Mouse (Mus musculus) lung, embryonic 14.5 days (tissue): ENCODE data around the gene Rab13. TPM values are rescaled to one million over a fixed set of nuclear protein-coding genes. Genes with fewer than 3 reads are reported as not detected.

Experiments used
- ATAC-seq: fragments of 200-750 bp; cut with Nextera tagmentation; 2 replicates; pipeline ENCODE4 v1.8.0; 2017; ENCODE audit warnings: mild to moderate bottlenecking, moderate TSS enrichment, moderate library complexity; ENCODE audit not compliant: insufficient read depth
- DNase-seq: peaks from one replicate; pipeline ENCODE4 v3.0.0-alpha.2; 2015
- H3K27ac ChIP-seq: fragments of 300-500 bp; sonication (generic); 2 replicates; pipeline ENCODE4 v1.5.1; 2014; ENCODE audit warnings: low read depth, mild to moderate bottlenecking, moderate library complexity
- H3K27me3 ChIP-seq: fragments of 300-500 bp; sonication (generic); 2 replicates; pipeline ENCODE4 v1.6.1; 2014; ENCODE audit warnings: low read length, control low read depth; ENCODE audit not compliant: insufficient read depth
- H3K36me3 ChIP-seq: fragments of 300-500 bp; sonication (generic); 2 replicates; pipeline ENCODE4 v1.6.1; 2014; ENCODE audit warnings: control low read depth; ENCODE audit not compliant: insufficient read depth
- H3K4me1 ChIP-seq: fragments of 300-500 bp; sonication (generic); 2 replicates; pipeline ENCODE4 v1.6.1; 2014; ENCODE audit warnings: antibody characterized with exemption, control low read depth; ENCODE audit not compliant: insufficient read depth
- H3K4me2 ChIP-seq: fragments of 300-500 bp; sonication (generic); 2 replicates; pipeline ENCODE4 v1.6.1; 2014; ENCODE audit warnings: mild to moderate bottlenecking
- H3K4me3 ChIP-seq: fragments of 300-500 bp; sonication (generic); 2 replicates; pipeline ENCODE4 v1.5.1; 2014; ENCODE audit warnings: low read depth, low read length
- H3K9ac ChIP-seq: fragments of 300-500 bp; sonication (generic); 2 replicates; pipeline ENCODE4 v1.6.1; 2014
- H3K9me3 ChIP-seq: fragments of 300-500 bp; sonication (generic); 2 replicates; pipeline ENCODE4 v1.6.1; 2016; ENCODE audit warnings: low read depth, low read length, control low read depth
- CTCF ChIP-seq: IDR thresholded peaks from 2 replicates; pipeline ENCODE4 v1.5.1; 2016; ENCODE audit warnings: antibody characterized with exemption, low read depth
- WGBS: fragments of 180-500 bp; shearing (Covaris S2); extraction: QIAGEN DNeasy Blood & Tissue Kit; methylation state at CpG from one replicate; pipeline ENCODE4 v1.1.7; 2014; 5-methylcytosine and 5-hydroxymethylcytosine counted together
- polyA plus RNA-seq: library from polyadenylated mRNA; unstranded; fragments of >200 nt; fragmentation: Nextera tagmentation; extraction: Ambion mirVana; gene quantifications from 2 replicates; pipeline ENCODE4 v1.2.1, GENCODE M21; 2014

Rab13 gene
- polyA plus RNA-seq, 1 experiment from 2014 or later: 19.3 TPM

- Histone ChIP-seq H3K4me1 (peaks cover 18% of the 10 kb centered on the region), H3K9ac (peak overlapping the region; percentile 50), H3K36me3 (peaks cover 37% of the 10 kb centered on the region), H3K27me3 (no peaks in the 10 kb centered on the region), H3K4me2 (peak overlapping the region; percentile 98), H3K9me3 (no peaks in the 10 kb centered on the region), H3K4me3 (peak overlapping the region; percentile 71), H3K27ac (peak overlapping the region; percentile 90; the same call in 1 of the 2 replicates)
- ATAC-seq: peak; percentile 66; the same call in 1 of the 2 replicates
- DNase-seq: peak; percentile 40
- WGBS: 9% methylated on average over 12 of the region's 12 CpGs
- no peak for TF ChIP-seq CTCF
These were observed 625 bp downstream of the Rab13 start for GRCm38 (mm10) chr3:90213956-90214684.

- 21% methylated on average over 1 of the region's 1 CpGs for WGBS
- Histone ChIP-seq H3K27ac (no peak overlapping the region), H3K27me3 (no peaks in the 10 kb centered on the region), H3K9ac (no peak overlapping the region), H3K4me3 (no peak overlapping the region), H3K36me3 (peaks cover 19% of the 10 kb centered on the region), H3K9me3 (no peaks in the 10 kb centered on the region), H3K4me2 (no peak overlapping the region), H3K4me1 (peaks cover 18% of the 10 kb centered on the region)
- TF ChIP-seq CTCF: no peak; the same call in 1 of the 2 replicates
- no peak for DNase-seq
- no peak for ATAC-seq
These were observed 2.4 kb downstream of the Rab13 start for GRCm38 (mm10) chr3:90215825-90216380.

- ATAC-seq: peak; percentile 45; the same call in 1 of the 2 replicates
These were observed 6.6 kb downstream of the Rab13 start for GRCm38 (mm10) chr3:90220088-90220487.

GRCm38 (mm10) chr3:90220531-90220951, 7.0 kb downstream of the Rab13 start:
- peak overlapping the region; percentile 72 for H3K9ac ChIP-seq
- H3K4me1 ChIP-seq: 0 out of 2 replicates have a peak, but pooled peaks cover 5% of the 10 kb centered on the region
- H3K36me3 ChIP-seq: peaks cover 22% of the 10 kb centered on the region
- WGBS: 0% methylated on average over 16 of the region's 20 CpGs
- H3K9me3 ChIP-seq: no peaks in the 10 kb centered on the region
- peak overlapping the region; percentile 93 for H3K27ac ChIP-seq
- ATAC-seq: peak; percentile 90
- peak overlapping the region; percentile 53 for H3K4me3 ChIP-seq
- no peak for TF ChIP-seq CTCF
- H3K27me3 ChIP-seq: no peaks in the 10 kb centered on the region
- peak; percentile 89 for DNase-seq
- H3K4me2 ChIP-seq: peak overlapping the region; percentile 67

More at GRCm38 (mm10) chr3:90220088-90220487, 6.6 kb downstream of the Rab13 start:
- peak overlapping the region; percentile 72 for H3K9ac ChIP-seq
- 5% methylated on average over 6 of the region's 6 CpGs for WGBS
- TF ChIP-seq CTCF: peak; percentile 68
- H3K4me2 ChIP-seq: peak overlapping the region; percentile 67
- peak overlapping the region; percentile 93 for H3K27ac ChIP-seq
- no peaks in the 10 kb centered on the region for H3K9me3 ChIP-seq
- H3K4me3 ChIP-seq: peak overlapping the region; percentile 53
- peak; percentile 77 for DNase-seq
- H3K27me3 ChIP-seq: no peaks in the 10 kb centered on the region
- H3K36me3 ChIP-seq: peaks cover 19% of the 10 kb centered on the region
- H3K4me1 ChIP-seq: 0 out of 2 replicates have a peak, but pooled peaks cover 5% of the 10 kb centered on the region

GRCm38 (mm10) chr3:90221123-90221522, 7.6 kb downstream of the Rab13 start:
- peaks cover 27% of the 10 kb centered on the region for H3K36me3 ChIP-seq
- 0 out of 2 replicates have a peak, but pooled peaks cover 5% of the 10 kb centered on the region for H3K4me1 ChIP-seq
- TF ChIP-seq CTCF: no peak
- no peak for DNase-seq
- peak overlapping the region; percentile 72 for H3K9ac ChIP-seq
- H3K4me3 ChIP-seq: peak overlapping the region; percentile 53
- no peaks in the 10 kb centered on the region for H3K9me3 ChIP-seq
- WGBS: 11% methylated on average over 5 of the region's 5 CpGs
- ATAC-seq: 0 out of 2 replicates have a peak, but pooled peaks have one; percentile 8
- peak overlapping the region; percentile 67 for H3K4me2 ChIP-seq
- H3K27me3 ChIP-seq: no peaks in the 10 kb centered on the region
- H3K27ac ChIP-seq: peak overlapping the region; percentile 93

- Histone ChIP-seq H3K36me3 (peaks cover 29% of the 10 kb centered on the region), H3K4me1 (0 out of 2 replicates have a peak, but pooled peaks cover 5% of the 10 kb centered on the region), H3K4me2 (peak overlapping the region; percentile 67; the same call in 1 of the 2 replicates), H3K27ac (no peak overlapping the region), H3K27me3 (no peaks in the 10 kb centered on the region), H3K4me3 (no peak overlapping the region), H3K9me3 (no peaks in the 10 kb centered on the region), H3K9ac (no peak overlapping the region)
- ATAC-seq: no peak
- WGBS: 83% methylated on average over 4 of the region's 4 CpGs
- no peak for DNase-seq
- TF ChIP-seq CTCF: no peak
These were observed 9.0 kb downstream of the Rab13 start for GRCm38 (mm10) chr3:90222455-90222854.

- 56% methylated on average over 3 of the region's 3 CpGs for WGBS
These were observed 9.4 kb downstream of the Rab13 start for GRCm38 (mm10) chr3:90222941-90223340.

More at GRCm38 (mm10) chr3:90222941-90223340, 9.4 kb downstream of the Rab13 start:
- Histone ChIP-seq H3K9me3 (no peaks in the 10 kb centered on the region), H3K4me2 (no peak overlapping the region), H3K9ac (no peak overlapping the region), H3K4me1 (0 out of 2 replicates have a peak, but pooled peaks cover 5% of the 10 kb centered on the region), H3K4me3 (no peak overlapping the region), H3K36me3 (peaks cover 29% of the 10 kb centered on the region), H3K27me3 (no peaks in the 10 kb centered on the region), H3K27ac (no peak overlapping the region)
- TF ChIP-seq CTCF: no peak
- no peak for ATAC-seq
- DNase-seq: no peak
